Mouse (Mus musculus) hindbrain, embryonic 13.5 days (tissue): ENCODE data around the gene Apoa4. TPM values are rescaled to one million over a fixed set of nuclear protein-coding genes. Genes with fewer than 3 reads are reported as not detected.

Experiments used
- ATAC-seq: fragments of 200-750 bp; cut with Nextera tagmentation; 2 replicates; pipeline ENCODE4 v1.8.0; 2017; ENCODE audit warnings: moderate TSS enrichment; ENCODE audit not compliant: low FRiP score
- H3K27ac ChIP-seq: fragments of 300-500 bp; sonication (generic); 2 replicates; pipeline ENCODE4 v1.5.1; 2015; ENCODE audit warnings: inconsistent platforms, mild to moderate bottlenecking, moderate library complexity
- H3K27me3 ChIP-seq: fragments of 300-500 bp; sonication (generic); 2 replicates; pipeline ENCODE4 v1.6.1; 2015; ENCODE audit warnings: mild to moderate bottlenecking, inconsistent platforms
- H3K36me3 ChIP-seq: fragments of 300-500 bp; sonication (generic); 2 replicates; pipeline ENCODE4 v1.6.1; 2015; ENCODE audit warnings: mild to moderate bottlenecking, inconsistent platforms
- H3K4me1 ChIP-seq: fragments of 300-500 bp; sonication (generic); replicated peaks from 2 replicates; pipeline ENCODE4 v1.6.1; 2015; ENCODE audit warnings: inconsistent platforms
- H3K4me2 ChIP-seq: fragments of 300-500 bp; sonication (generic); 2 replicates; pipeline ENCODE4 v1.6.1; 2015; ENCODE audit warnings: inconsistent platforms, mild to moderate bottlenecking, moderate library complexity
- H3K4me3 ChIP-seq: fragments of 300-500 bp; sonication (generic); 2 replicates; pipeline ENCODE4 v1.5.1; 2015; ENCODE audit warnings: mild to moderate bottlenecking, inconsistent platforms
- H3K9ac ChIP-seq: fragments of 300-500 bp; sonication (generic); 2 replicates; pipeline ENCODE4 v1.6.1; 2015; ENCODE audit warnings: mild to moderate bottlenecking, inconsistent platforms
- H3K9me3 ChIP-seq: fragments of 300-500 bp; sonication (generic); 2 replicates; pipeline ENCODE4 v1.6.1; 2016; ENCODE audit warnings: inconsistent platforms
- WGBS: fragments of 180-500 bp; shearing (Covaris S2); methylation state at CpG from one replicate; pipeline ENCODE4 v1.1.7; 2015; 5-methylcytosine and 5-hydroxymethylcytosine counted together
- polyA plus RNA-seq: library from polyadenylated mRNA; unstranded; fragments of >200 nt; fragmentation: Nextera tagmentation; extraction: Ambion mirVana; gene quantifications from 2 replicates; pipeline ENCODE4 v1.2.1, GENCODE M21; 2015

Apoa4 gene
- polyA plus RNA-seq, 1 experiment from 2014 or later: not detected

DNA sequence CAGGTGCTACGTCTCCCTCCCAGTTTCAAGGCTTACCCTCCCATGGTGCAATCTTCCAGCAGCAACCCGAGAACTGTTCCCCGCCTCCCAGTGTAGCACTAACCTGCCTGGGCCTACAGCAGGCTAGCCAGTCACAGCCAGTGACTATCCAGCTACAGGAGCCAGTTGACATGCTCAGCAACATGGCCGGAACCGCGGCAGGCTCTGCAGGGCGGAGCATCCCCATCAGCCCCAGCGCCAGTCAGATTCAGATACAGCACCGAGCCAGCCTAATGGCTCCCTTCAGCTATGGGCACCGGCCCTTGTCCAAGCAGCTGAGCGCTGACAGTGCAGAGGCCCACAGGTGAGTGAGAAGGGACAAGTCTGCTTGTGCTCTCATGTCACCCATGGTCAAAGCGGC, 30.0 kb upstream of the Apoa4 start:
- WGBS: 93% methylated on average over 12 of the region's 12 CpGs
- no peak overlapping the region for H3K9ac ChIP-seq
- no peak for ATAC-seq
- H3K4me1 ChIP-seq: no peaks in the 10 kb centered on the region
- H3K27ac ChIP-seq: no peak overlapping the region
- H3K27me3 ChIP-seq: no peaks in the 10 kb centered on the region
- H3K36me3 ChIP-seq: peaks cover 88% of the 10 kb centered on the region
- H3K4me3 ChIP-seq: no peak overlapping the region
- H3K9me3 ChIP-seq: no peaks in the 10 kb centered on the region
- H3K4me2 ChIP-seq: no peak overlapping the region

DNA sequence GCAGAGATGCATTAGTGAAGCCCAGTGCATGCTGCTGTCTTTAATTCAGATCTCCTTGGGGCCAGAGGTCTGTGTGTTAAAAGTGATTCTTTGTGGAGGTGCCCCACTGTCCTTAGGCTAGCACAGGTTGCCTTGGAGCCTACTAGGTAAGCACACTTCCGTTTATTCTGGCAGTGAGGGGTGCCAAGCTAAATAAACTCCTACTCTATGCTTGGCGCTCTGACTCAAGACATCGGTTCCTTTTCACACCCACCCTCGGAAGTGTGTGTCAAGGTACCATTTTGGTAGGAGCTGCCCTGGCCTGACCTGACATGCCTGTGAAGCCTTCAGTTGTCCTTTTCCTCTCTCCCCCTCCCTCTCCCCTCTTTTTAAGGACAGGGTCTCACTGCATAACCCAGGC, 26.2 kb upstream of the Apoa4 start:
- H3K9me3 ChIP-seq: no peaks in the 10 kb centered on the region
- no peak overlapping the region for H3K27ac ChIP-seq
- H3K36me3 ChIP-seq: peaks cover 55% of the 10 kb centered on the region
- H3K9ac ChIP-seq: no peak overlapping the region
- no peak overlapping the region for H3K4me2 ChIP-seq
- no peak overlapping the region for H3K4me3 ChIP-seq
- no peaks in the 10 kb centered on the region for H3K4me1 ChIP-seq
- no peaks in the 10 kb centered on the region for H3K27me3 ChIP-seq
- ATAC-seq: no peak
- 92% methylated on average over 4 of the region's 4 CpGs for WGBS

DNA sequence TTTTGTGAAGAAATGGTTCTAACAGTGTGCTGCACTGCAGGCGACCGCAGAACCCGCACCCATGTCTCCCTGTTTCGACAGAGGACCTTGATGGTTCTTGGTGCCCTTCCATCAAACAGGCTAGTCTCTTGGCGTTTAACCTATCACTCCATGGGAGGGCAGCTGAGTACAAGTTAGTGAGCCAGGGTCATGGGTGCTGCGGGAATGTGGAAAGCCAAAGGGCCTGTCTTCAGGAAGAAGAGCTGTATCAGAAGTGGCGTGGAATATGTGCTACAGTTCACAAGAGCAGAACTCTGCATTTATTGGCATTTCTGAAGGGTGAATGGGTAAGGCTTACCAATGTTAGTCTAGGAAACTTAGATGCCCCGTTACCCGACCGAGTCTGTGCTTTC, 25.6 kb upstream of the Apoa4 start:
- 96% methylated on average over 10 of the region's 10 CpGs for WGBS
- no peaks in the 10 kb centered on the region for H3K9me3 ChIP-seq
- no peak overlapping the region for H3K4me2 ChIP-seq
- H3K4me3 ChIP-seq: no peak overlapping the region
- no peak overlapping the region for H3K9ac ChIP-seq
- H3K4me1 ChIP-seq: no peaks in the 10 kb centered on the region
- no peak overlapping the region for H3K27ac ChIP-seq
- H3K36me3 ChIP-seq: peaks cover 57% of the 10 kb centered on the region
- ATAC-seq: no peak
- no peaks in the 10 kb centered on the region for H3K27me3 ChIP-seq

DNA sequence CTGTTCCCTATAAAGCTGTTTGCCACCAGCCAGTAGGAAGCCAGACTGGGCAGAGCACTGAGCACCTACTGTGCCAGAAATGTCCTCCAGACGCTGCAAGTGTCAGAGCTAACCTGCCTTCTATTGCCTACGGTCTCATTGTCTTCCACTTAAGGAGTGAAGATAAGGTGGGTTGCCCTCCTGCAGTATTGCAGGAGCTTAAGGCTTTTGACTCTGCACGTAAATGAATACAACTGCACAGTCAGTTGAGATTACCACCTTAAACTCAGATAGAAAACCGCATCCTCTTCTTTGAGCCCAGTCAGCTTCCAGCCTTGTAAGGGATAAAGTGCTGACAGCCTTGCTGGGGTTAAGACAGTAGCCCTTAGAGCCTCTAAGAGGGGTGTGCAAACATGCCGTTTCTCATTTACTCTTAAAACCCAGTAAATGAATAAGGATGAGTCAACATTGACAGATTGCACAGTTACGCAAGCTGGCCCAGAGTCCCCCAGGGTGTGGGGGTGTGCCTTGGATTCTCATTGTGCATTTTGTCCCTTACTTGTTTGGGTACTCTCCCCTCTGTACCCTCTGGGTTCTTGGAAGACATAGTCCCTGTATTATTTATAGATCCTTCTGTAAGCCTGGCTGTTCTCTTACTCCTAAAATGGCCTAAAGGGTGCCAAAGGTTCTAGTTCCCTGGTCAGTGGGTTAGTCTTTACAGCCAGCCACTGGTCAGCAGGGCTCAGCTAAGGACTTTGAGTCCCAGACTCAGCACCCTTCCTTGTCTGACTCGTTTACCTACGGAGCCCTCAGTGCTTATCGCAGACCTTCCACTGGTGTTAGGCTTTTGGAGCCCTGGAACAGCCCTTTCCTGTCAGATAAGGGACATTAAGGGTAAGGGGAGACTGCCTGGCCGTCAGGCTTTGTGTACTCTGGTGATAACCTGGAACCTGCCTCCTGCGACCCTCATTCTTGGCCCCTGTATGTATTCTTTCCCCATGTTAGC, 24.9 kb upstream of the Apoa4 start:
- no peak overlapping the region for H3K4me2 ChIP-seq
- H3K36me3 ChIP-seq: peaks cover 57% of the 10 kb centered on the region
- H3K4me3 ChIP-seq: no peak overlapping the region
- no peak overlapping the region for H3K9ac ChIP-seq
- H3K27ac ChIP-seq: no peak overlapping the region
- no peaks in the 10 kb centered on the region for H3K27me3 ChIP-seq
- WGBS: 87% methylated on average over 11 of the region's 11 CpGs
- H3K4me1 ChIP-seq: no peaks in the 10 kb centered on the region
- no peaks in the 10 kb centered on the region for H3K9me3 ChIP-seq
- no peak for ATAC-seq

DNA sequence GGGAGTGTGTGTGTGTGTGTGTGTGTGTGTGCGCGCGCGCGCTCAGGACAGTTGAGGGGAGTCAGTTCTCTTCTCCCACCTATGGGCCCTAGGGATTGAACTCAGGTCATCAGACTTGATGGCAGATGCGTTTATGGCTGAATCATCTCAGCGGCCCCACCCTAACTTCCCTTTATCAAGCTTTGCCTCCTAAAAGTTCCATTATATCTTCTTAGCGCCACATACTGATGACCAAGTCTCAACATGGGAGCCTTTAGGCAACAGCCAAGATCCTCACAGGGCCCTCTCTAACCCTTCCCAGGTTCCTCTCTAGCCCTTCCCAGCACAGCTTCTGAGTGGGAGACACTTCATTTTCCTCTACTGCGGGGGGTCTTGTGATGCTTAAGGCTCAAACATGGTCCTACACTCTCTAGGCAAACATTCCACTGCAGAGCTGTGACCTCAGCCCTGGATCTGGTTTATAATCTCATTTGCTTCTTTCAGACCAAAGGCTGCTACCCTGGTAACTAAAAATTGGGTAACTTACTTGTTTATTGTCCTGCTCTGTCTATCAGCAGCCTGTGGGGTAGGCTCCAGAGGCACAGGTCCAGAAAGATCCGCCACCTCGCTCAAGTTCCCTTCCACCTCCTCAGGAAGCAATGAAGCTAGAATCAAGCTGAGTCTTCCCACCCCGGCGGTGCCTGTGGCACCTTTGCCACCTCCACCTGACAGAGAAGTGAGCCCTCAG, 23.6 kb upstream of the Apoa4 start:
- Histone ChIP-seq H3K27ac (no peak overlapping the region), H3K4me2 (no peak overlapping the region), H3K36me3 (peaks cover 57% of the 10 kb centered on the region), H3K4me3 (no peak overlapping the region), H3K9me3 (no peaks in the 10 kb centered on the region), H3K4me1 (no peaks in the 10 kb centered on the region), H3K9ac (no peak overlapping the region), H3K27me3 (no peaks in the 10 kb centered on the region)
- 93% methylated on average over 13 of the region's 13 CpGs for WGBS
- no peak for ATAC-seq

DNA sequence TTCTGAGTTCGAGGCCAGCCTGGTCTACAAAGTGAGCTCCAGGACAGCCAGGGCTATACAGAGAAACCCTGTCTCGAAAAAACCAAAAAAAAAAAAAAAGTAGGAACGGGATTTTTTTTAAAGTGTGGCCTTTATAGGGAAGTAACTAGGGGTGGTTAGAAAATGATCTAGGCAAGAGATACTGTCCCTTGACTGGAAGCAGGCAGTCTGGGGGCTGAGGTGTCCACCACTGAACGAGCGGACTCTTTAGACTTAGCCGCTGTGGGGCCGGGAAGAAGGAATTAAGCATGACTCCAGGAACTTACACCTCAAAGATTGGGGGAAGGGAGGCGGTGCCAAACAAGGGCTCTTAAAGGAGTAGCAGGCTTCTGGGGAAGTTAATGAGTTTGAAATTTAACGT, 22.3 kb upstream of the Apoa4 start:
- Histone ChIP-seq H3K9ac (no peak overlapping the region), H3K27me3 (no peaks in the 10 kb centered on the region), H3K9me3 (no peaks in the 10 kb centered on the region), H3K27ac (no peak overlapping the region), H3K4me2 (no peak overlapping the region), H3K4me3 (no peak overlapping the region), H3K4me1 (no peaks in the 10 kb centered on the region), H3K36me3 (peaks cover 57% of the 10 kb centered on the region)
- ATAC-seq: no peak
- 89% methylated on average over 9 of the region's 9 CpGs for WGBS

DNA sequence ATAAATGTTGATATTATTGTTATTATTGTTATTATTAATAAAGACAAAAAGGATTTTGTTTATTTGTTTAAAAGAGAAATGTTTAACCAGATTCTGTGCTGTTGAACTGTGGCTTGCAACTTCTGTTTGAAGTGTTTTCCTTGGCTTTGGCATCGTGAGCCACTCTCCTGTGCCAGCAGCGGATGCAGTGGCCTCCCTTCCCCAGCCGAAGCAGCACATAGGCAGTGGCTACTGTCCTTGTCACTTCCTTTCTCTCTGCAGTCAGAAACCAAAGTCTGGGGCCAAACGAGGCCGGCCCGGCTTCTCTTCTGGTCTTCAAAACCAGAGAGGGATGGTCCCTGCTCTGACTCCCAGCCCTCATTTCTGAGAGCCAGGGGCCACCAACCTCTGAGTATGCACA, 17.4 kb upstream of the Apoa4 start:
- no peak overlapping the region for H3K4me3 ChIP-seq
- H3K36me3 ChIP-seq: peaks cover 44% of the 10 kb centered on the region
- 92% methylated on average over 6 of the region's 6 CpGs for WGBS
- no peaks in the 10 kb centered on the region for H3K9me3 ChIP-seq
- ATAC-seq: no peak
- no peaks in the 10 kb centered on the region for H3K4me1 ChIP-seq
- no peaks in the 10 kb centered on the region for H3K27me3 ChIP-seq
- no peak overlapping the region for H3K4me2 ChIP-seq
- H3K27ac ChIP-seq: no peak overlapping the region
- H3K9ac ChIP-seq: no peak overlapping the region; the same call in 1 of the 2 replicates

DNA sequence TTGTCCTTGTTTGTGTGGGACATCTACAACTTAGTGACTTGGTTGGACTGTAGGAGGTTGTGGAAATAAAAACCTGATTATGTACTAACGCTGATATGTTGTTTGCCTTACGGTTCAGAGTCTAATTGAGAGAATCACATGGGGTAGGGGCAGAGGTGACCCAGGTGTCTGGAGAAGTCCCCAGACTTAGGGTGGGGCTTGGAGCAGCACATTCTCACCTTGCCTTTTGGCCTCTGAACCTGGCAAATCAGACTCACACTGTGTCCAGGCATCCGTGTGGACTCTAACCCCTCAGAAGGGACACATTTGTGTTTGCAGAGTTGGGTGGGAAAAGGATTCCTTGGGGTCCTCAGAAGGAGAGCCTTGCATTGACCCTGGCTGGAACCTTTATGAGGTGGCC, 16.4 kb upstream of the Apoa4 start:
- Histone ChIP-seq H3K27me3 (0 out of 2 replicates have a peak, but pooled peaks cover 3% of the 10 kb centered on the region), H3K4me3 (no peak overlapping the region), H3K27ac (no peak overlapping the region), H3K4me2 (no peak overlapping the region), H3K9me3 (no peaks in the 10 kb centered on the region), H3K9ac (no peak overlapping the region), H3K36me3 (peaks cover 44% of the 10 kb centered on the region), H3K4me1 (no peaks in the 10 kb centered on the region)
- WGBS: 96% methylated on average over 3 of the region's 3 CpGs
- ATAC-seq: no peak

DNA sequence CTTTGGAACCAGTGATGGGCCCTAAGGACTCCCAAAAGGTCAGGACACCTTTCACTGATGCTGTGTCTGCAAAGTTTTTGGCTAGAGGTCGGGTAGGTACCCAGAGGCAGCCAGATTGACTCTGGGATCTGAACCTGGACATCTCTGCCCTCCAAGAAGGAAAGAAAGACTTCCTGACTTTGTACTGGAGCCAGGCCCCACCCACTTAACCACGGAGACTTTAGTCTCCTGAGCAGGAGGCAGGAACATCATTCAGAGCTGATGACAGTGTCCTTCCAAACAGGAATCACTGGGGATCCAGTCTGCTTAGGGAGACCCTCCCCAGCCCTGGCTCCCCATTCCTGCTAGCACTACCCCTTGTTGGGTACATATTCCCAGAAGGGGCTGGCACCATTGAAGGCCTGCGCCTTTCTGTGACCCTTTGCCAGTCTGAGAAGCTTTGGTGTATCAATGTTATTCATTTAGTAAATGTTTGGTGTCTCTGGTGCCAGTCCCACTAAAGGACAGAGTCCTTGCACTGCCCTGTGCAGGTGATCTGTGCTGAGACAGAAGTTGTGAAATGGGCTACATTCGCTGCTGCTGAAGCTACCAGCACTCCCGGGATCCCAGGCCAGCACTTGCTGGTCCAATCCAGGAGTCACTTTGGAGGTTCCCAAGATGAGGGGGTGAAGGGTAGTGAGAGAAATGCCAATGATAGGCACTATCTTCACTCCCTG, 15.4 kb upstream of the Apoa4 start:
- WGBS: 69% methylated on average over 5 of the region's 5 CpGs
- Histone ChIP-seq H3K4me3 (no peak overlapping the region), H3K9me3 (no peaks in the 10 kb centered on the region), H3K4me1 (peaks cover 1% of the 10 kb centered on the region; the same call in 1 of the 2 replicates), H3K4me2 (no peak overlapping the region), H3K27ac (no peak overlapping the region), H3K9ac (no peak overlapping the region), H3K36me3 (peaks cover 34% of the 10 kb centered on the region), H3K27me3 (0 out of 2 replicates have a peak, but pooled peaks cover 3% of the 10 kb centered on the region)
- ATAC-seq: no peak

DNA sequence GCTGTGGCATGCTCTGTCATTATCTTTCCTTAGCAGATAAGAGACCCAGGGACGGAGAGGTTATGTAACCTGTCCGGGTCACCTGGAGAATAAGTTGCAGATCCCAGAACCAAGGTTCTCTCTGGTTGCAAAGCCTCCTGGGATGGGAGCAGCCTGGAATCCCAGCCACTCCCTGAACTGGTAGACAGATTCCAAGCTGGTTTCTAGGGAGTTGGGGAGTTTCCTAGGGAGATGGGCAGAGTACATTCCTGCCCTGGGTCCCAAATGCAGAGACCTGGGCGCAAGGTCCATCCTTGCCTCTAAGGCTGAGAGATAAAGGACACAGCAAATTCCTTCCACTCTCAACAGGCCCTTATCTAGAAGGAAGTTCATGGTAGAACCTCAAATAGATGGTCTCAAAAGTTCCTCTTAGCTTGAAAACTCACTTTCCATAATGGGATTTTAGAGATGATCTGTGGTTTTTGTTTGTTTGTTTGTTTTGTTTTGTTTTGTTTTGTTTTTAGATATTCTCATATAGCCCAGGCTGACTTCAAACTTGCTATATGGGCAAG, 13.4 kb upstream of the Apoa4 start:
- no peak overlapping the region for H3K27ac ChIP-seq
- WGBS: 91% methylated on average over 3 of the region's 3 CpGs
- H3K9ac ChIP-seq: no peak overlapping the region
- no peak overlapping the region for H3K4me3 ChIP-seq
- peaks cover 10% of the 10 kb centered on the region; the same call in 1 of the 2 replicates for H3K4me1 ChIP-seq
- H3K4me2 ChIP-seq: no peak overlapping the region
- H3K9me3 ChIP-seq: no peaks in the 10 kb centered on the region
- peaks cover 14% of the 10 kb centered on the region for H3K36me3 ChIP-seq
- no peak for ATAC-seq
- H3K27me3 ChIP-seq: 0 out of 2 replicates have a peak, but pooled peaks cover 5% of the 10 kb centered on the region

DNA sequence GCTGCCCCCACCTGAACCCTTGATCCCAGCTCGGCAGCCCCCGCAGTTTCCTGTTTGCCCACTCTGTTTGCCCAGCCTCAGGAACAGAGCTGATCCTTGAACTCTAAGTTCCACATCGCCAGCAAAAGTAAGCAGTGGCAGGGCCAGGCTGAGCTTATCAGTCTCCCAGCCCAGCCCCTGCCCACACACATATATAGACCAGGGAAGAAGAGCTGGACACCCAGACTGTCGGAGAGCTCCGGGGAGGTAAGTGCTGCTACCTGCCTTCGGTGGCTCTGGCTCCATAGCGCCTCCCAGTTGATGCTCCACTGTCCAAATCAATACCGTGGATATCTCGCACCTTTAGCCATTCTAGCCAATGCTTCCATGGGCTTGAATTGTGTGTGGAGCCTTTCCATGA, 12.0 kb upstream of the Apoa4 start, which contains the start of gene Apoa1:
TSS of gene Apoa1 (plus strand) at position 90 of the 400 bp plus-strand sequence.
- ATAC-seq: no peak

More for the DNA sequence above, 12.0 kb upstream of the Apoa4 start, which contains the start of gene Apoa1:
- WGBS: 67% methylated on average over 9 of the region's 9 CpGs
- Histone ChIP-seq H3K27me3 (0 out of 2 replicates have a peak, but pooled peaks cover 8% of the 10 kb centered on the region), H3K4me2 (no peak within 1 kb of the TSS), H3K9ac (no peak within 1 kb of the TSS), H3K4me1 (peaks cover 10% of the 10 kb centered on the region; the same call in 1 of the 2 replicates), H3K4me3 (no peak within 1 kb of the TSS), H3K9me3 (no peaks in the 10 kb centered on the region), H3K36me3 (peaks cover 2% of the 10 kb centered on the region), H3K27ac (no peak within 1 kb of the TSS)
